Mouse (Mus musculus) activated CD4-positive, CD25-positive, alpha-beta regulatory T cell, adult 4 months (primary cell): ENCODE measurements around the gene Fbxl8. TPM values are rescaled to one million over a fixed set of nuclear protein-coding genes. Genes with fewer than 3 reads are reported as not detected.
A peak's percentile ranks its signal among the peaks of the same experiment; 100 is the strongest.
"Not testable (repeated sequence)": the region's sequence is repeated elsewhere in the genome, so short reads cannot be mapped to it uniquely, and the experiment has no call there.

Experiments
- ATAC-seq: one replicate; pipeline ENCODE4 v1.8.0; 2017
- polyA plus RNA-seq, 2 experiments: library from polyadenylated mRNA; unstranded; fragments of 100-300 nt; shearing (Covaris generic); gene quantifications; one replicate each; pipeline ENCODE4 v1.2.1; 2017

The Fbxl8 gene
- polyA plus RNA-seq, 2 experiments from 2014 or later: 17.7 to 24.2 TPM

- ATAC-seq: no peak
These were observed 21.1 kb downstream of the Fbxl8 start for GRCm38 (mm10) chr8:105285514-105285913.

- ATAC-seq: no peak
These were observed 22.5 kb downstream of the Fbxl8 start for GRCm38 (mm10) chr8:105286907-105287306.

- no peak for ATAC-seq
These were observed 23.8 kb downstream of the Fbxl8 start for GRCm38 (mm10) chr8:105288231-105288630.

GRCm38 (mm10) chr8:105288958-105289732, 24.7 kb downstream of the Fbxl8 start:
- peak; percentile 84 for ATAC-seq

GRCm38 (mm10) chr8:105289805-105290460, 25.5 kb downstream of the Fbxl8 start, which contains the start of gene 4931428F04Rik:
4931428F04Rik (minus strand) TSS chr8:105289864.
- ATAC-seq: no peak

- ATAC-seq: peak; percentile 30
These were observed 26.3 kb downstream of the Fbxl8 start for GRCm38 (mm10) chr8:105290554-105291314.

GRCm38 (mm10) chr8:105291364-105291763, 26.9 kb downstream of the Fbxl8 start:
- not testable (repeated sequence) for ATAC-seq

GRCm38 (mm10) chr8:105291802-105292201, 27.4 kb downstream of the Fbxl8 start:
- ATAC-seq: not testable (repeated sequence)

- ATAC-seq: no peak
These were observed 28.0 kb downstream of the Fbxl8 start for GRCm38 (mm10) chr8:105292471-105292870.

GRCm38 (mm10) chr8:105293405-105293804, 29.0 kb downstream of the Fbxl8 start:
- no peak for ATAC-seq

GRCm38 (mm10) chr8:105294776-105295175, 30.3 kb downstream of the Fbxl8 start:
- ATAC-seq: no peak

- no peak for ATAC-seq
These were observed 30.8 kb downstream of the Fbxl8 start for GRCm38 (mm10) chr8:105295256-105295655.

GRCm38 (mm10) chr8:105295895-105296573, 31.6 kb downstream of the Fbxl8 start, which contains the start of gene Exoc3l:
Exoc3l (minus strand) TSS chr8:105296101.
- no peak for ATAC-seq

- peak; percentile 99 for ATAC-seq
These were observed 33.2 kb downstream of the Fbxl8 start, which contains the start of gene E2f4 for GRCm38 (mm10) chr8:105297511-105298192. E2f4 (plus strand) TSS chr8:105297663.

GRCm38 (mm10) chr8:105298351-105299252, 34.2 kb downstream of the Fbxl8 start:
- ATAC-seq: no peak

- ATAC-seq: no peak
These were observed 35.5 kb downstream of the Fbxl8 start for GRCm38 (mm10) chr8:105299962-105300361.

- no peak for ATAC-seq
These were observed 38.9 kb downstream of the Fbxl8 start for GRCm38 (mm10) chr8:105303396-105303795.

GRCm38 (mm10) chr8:105303874-105304273, 39.4 kb downstream of the Fbxl8 start:
- ATAC-seq: no peak

GRCm38 (mm10) chr8:105304325-105305210, 40.1 kb downstream of the Fbxl8 start:
- peak; percentile 51 for ATAC-seq
